Mouse (Mus musculus) yolk sac, embryonic 10.5 days (tissue): ENCODE measurements around the gene Mto1.
A peak's percentile ranks its signal among the peaks of the same experiment; 100 is the strongest.

Experiments
- DNase-seq: peaks from one replicate; pipeline ENCODE4 v3.0.0-alpha.2; 2017; ENCODE audit warnings: low spot score

Mto1 gene

GRCm38 (mm10) chr9:78447973-78448873 lies at the start of gene Mto1, which contains the start of gene Gm17324:
TSS of gene Mto1 (plus strand) at chr9:78448208.
TSS of gene Gm17324 (minus strand) at chr9:78448786.
- peak; percentile 91 for DNase-seq

- DNase-seq = no peak
Observed at GRCm38 (mm10) chr9:78400570-78400969, 47.4 kb upstream of the Mto1 start.

GRCm38 (mm10) chr9:78401596-78401995 lies 46.4 kb upstream of the Mto1 start:
- no peak for DNase-seq

GRCm38 (mm10) chr9:78427362-78427781 lies 20.6 kb upstream of the Mto1 start:
- DNase-seq = no peak

- no peak for DNase-seq
Observed at GRCm38 (mm10) chr9:78428185-78428584, 19.8 kb upstream of the Mto1 start.

GRCm38 (mm10) chr9:78428870-78429432 lies 19.1 kb upstream of the Mto1 start:
- DNase-seq = no peak

GRCm38 (mm10) chr9:78429551-78429950 lies 18.5 kb upstream of the Mto1 start:
- no peak for DNase-seq

GRCm38 (mm10) chr9:78430486-78430885 lies 17.5 kb upstream of the Mto1 start:
- no peak for DNase-seq

GRCm38 (mm10) chr9:78432471-78432870 lies 15.5 kb upstream of the Mto1 start:
- DNase-seq = no peak

GRCm38 (mm10) chr9:78439426-78439825 lies 8.6 kb upstream of the Mto1 start:
- no peak for DNase-seq

- no peak for DNase-seq
Observed at GRCm38 (mm10) chr9:78442237-78442578, 5.8 kb upstream of the Mto1 start.

GRCm38 (mm10) chr9:78442579-78443392 lies 5.2 kb upstream of the Mto1 start, which contains the start of gene Cgas:
TSS of gene Cgas (minus strand) at chr9:78443237.
- peak; percentile 43 for DNase-seq

- DNase-seq = no peak
Observed at GRCm38 (mm10) chr9:78447606-78447972, 419 bp upstream of the Mto1 start.

- no peak for DNase-seq
Observed at GRCm38 (mm10) chr9:78450404-78450803, 2.4 kb downstream of the Mto1 start.

GRCm38 (mm10) chr9:78451382-78451781 lies 3.4 kb downstream of the Mto1 start:
- DNase-seq = no peak

- no peak for DNase-seq
Observed at GRCm38 (mm10) chr9:78457026-78457425, 9.0 kb downstream of the Mto1 start.

- DNase-seq = no peak
Observed at GRCm38 (mm10) chr9:78463337-78463736, 15.3 kb downstream of the Mto1 start.

GRCm38 (mm10) chr9:78465725-78466124 lies 17.7 kb downstream of the Mto1 start:
- peak; percentile 49 for DNase-seq

- no peak for DNase-seq
Observed at GRCm38 (mm10) chr9:78473588-78473987, 25.6 kb downstream of the Mto1 start.

- DNase-seq = no peak
Observed at GRCm38 (mm10) chr9:78474270-78474669, 26.3 kb downstream of the Mto1 start.

GRCm38 (mm10) chr9:78474771-78475382 lies 26.9 kb downstream of the Mto1 start:
- no peak for DNase-seq

GRCm38 (mm10) chr9:78475383-78475780 lies 27.4 kb downstream of the Mto1 start:
- no peak for DNase-seq
